Mouse (Mus musculus) MEL (cell line): ENCODE results near the gene Aars. TPM values are rescaled to one million over a fixed set of nuclear protein-coding genes. Genes with fewer than 3 reads are reported as not detected.
"Not testable (repeated sequence)": the region's sequence is repeated elsewhere in the genome, so short reads cannot be mapped to it uniquely, and the experiment has no call there.

Experiments
- DNase-seq: peaks from one replicate; pipeline ENCODE4 v3.0.0; 2011; ENCODE audit warnings: low read depth, low spot score
- H3K27ac ChIP-seq: 2 replicates; pipeline ENCODE4 v1.5.1; 2012; ENCODE audit warnings: low read depth, mild to moderate bottlenecking, control low read depth, low read length, moderate library complexity; ENCODE audit not compliant: control insufficient read depth
- H3K27me3 ChIP-seq, 2 experiments: fragments of 150-350 bp in 1 of 2; sonication (generic) in 1 of 2; 2 replicates each; pipeline ENCODE4 v1.6.1; 2012; ENCODE audit warnings: low read length in 2 of 2, mild to moderate bottlenecking in 2 of 2, improper control_type of control experiment in 1 of 2, moderate library complexity in 1 of 2; ENCODE audit not compliant: insufficient read depth in 2 of 2, control insufficient read depth in 1 of 2
- H3K36me3 ChIP-seq, 2 experiments: 2 replicates each; pipeline ENCODE4 v1.6.1; 2012 to 2014; ENCODE audit warnings: low read length in 2 of 2, improper control_type of control experiment in 1 of 2, inconsistent platforms in 1 of 2, mild to moderate bottlenecking in 1 of 2; ENCODE audit not compliant: insufficient read depth in 2 of 2, control insufficient read depth in 1 of 2
- H3K4me1 ChIP-seq, 2 experiments: fragments of 150-350 bp in 1 of 2; sonication (generic) in 1 of 2; 2 replicates each; pipeline ENCODE4 v1.6.1; 2012; ENCODE audit warnings: low read length in 2 of 2, improper control_type of control experiment in 1 of 2, mild to moderate bottlenecking in 1 of 2; ENCODE audit not compliant: insufficient read depth in 2 of 2, control insufficient read depth in 1 of 2
- H3K4me3 ChIP-seq, 2 experiments: fragments of 150-350 bp in 1 of 2; sonication (generic) in 1 of 2; 2 replicates each; pipeline ENCODE4 v1.5.1; 2012; ENCODE audit warnings: low read depth in 2 of 2, low read length in 2 of 2, mild to moderate bottlenecking in 2 of 2, moderate library complexity in 2 of 2, control low read depth in 1 of 2, improper control_type of control experiment in 1 of 2; ENCODE audit not compliant: control insufficient read depth in 1 of 2, insufficient read depth in 1 of 2
- H3K79me2 ChIP-seq: 2 replicates; pipeline ENCODE4 v1.6.1; 2012; ENCODE audit warnings: mild to moderate bottlenecking, low read length, moderate library complexity; ENCODE audit not compliant: control insufficient read depth, poor library complexity, insufficient read depth
- H3K9ac ChIP-seq: 2 replicates; pipeline ENCODE4 v1.6.1; 2012; ENCODE audit warnings: low read depth, mild to moderate bottlenecking, control low read depth, low read length, moderate library complexity; ENCODE audit not compliant: control insufficient read depth, poor library complexity, severe bottlenecking
- H3K9me3 ChIP-seq: fragments of 150-350 bp; sonication (generic); replicated peaks from 2 replicates; pipeline ENCODE4 v1.6.1; 2012; ENCODE audit warnings: mild to moderate bottlenecking, low read length, improper control_type of control experiment, moderate library complexity; ENCODE audit not compliant: insufficient read depth
- CTCF ChIP-seq, 3 experiments: IDR thresholded peaks in 2 of 3; conservative IDR thresholded peaks in 1 of 3; 2 replicates each; pipeline ENCODE4 v1.5.1; 2011 to 2012; ENCODE audit warnings: low read length in 3 of 3, low read depth in 2 of 3, mild to moderate bottlenecking in 2 of 3, improper control_type of control experiment in 1 of 3, inconsistent platforms in 1 of 3, mixed read lengths in 1 of 3, moderate library complexity in 1 of 3; ENCODE audit not compliant: control insufficient read depth in 1 of 3, insufficient read depth in 1 of 3, poor library complexity in 1 of 3, severe bottlenecking in 1 of 3
- EP300 ChIP-seq, 2 experiments: IDR thresholded peaks; 2 replicates each; pipeline ENCODE4 v1.6.1; 2011; ENCODE audit warnings: improper control_type of control experiment in 2 of 2, low read length in 2 of 2, low read depth in 1 of 2, mild to moderate bottlenecking in 1 of 2
- ETS1 ChIP-seq: IDR thresholded peaks from 2 replicates; pipeline ENCODE4 v1.6.1; 2012; ENCODE audit warnings: low read depth, mild to moderate bottlenecking, inconsistent platforms, low read length, improper control_type of control experiment, moderate library complexity
- GATA1 ChIP-seq: IDR thresholded peaks from 2 replicates; pipeline ENCODE4 v1.6.1; 2011; ENCODE audit warnings: low read depth, low read length, improper control_type of control experiment
- MAFK ChIP-seq: IDR thresholded peaks from 2 replicates; pipeline ENCODE4 v1.6.1; 2011; ENCODE audit warnings: low read depth, mild to moderate bottlenecking, low read length, improper control_type of control experiment, borderline replicate concordance
- MAX ChIP-seq: IDR thresholded peaks from 2 replicates; pipeline ENCODE4 v1.6.1; 2011; ENCODE audit warnings: low read length, improper control_type of control experiment
- MEF2A ChIP-seq: IDR thresholded peaks from 2 replicates; pipeline ENCODE4 v1.6.1; 2014; ENCODE audit warnings: low read depth, mild to moderate bottlenecking, inconsistent platforms, low read length, improper control_type of control experiment; ENCODE audit not compliant: poor library complexity, insufficient replicate concordance, severe bottlenecking; ENCODE audit errors: extremely low read depth
- MXI1 ChIP-seq: IDR thresholded peaks from 2 replicates; pipeline ENCODE4 v1.6.1; 2011; ENCODE audit warnings: mild to moderate bottlenecking, low read depth, low read length, improper control_type of control experiment
- MYB ChIP-seq: IDR thresholded peaks from 2 replicates; pipeline ENCODE4 v1.6.1; 2011; ENCODE audit warnings: mild to moderate bottlenecking, low read depth, low read length, improper control_type of control experiment
- MYC ChIP-seq: IDR thresholded peaks from 2 replicates; pipeline ENCODE4 v1.6.1; 2011; ENCODE audit warnings: low read depth, mild to moderate bottlenecking, low read length, improper control_type of control experiment, moderate library complexity
- NRF1 ChIP-seq: IDR thresholded peaks from 2 replicates; pipeline ENCODE4 v1.6.1; 2014; ENCODE audit warnings: low read depth, mild to moderate bottlenecking, inconsistent platforms, low read length, improper control_type of control experiment, moderate library complexity; ENCODE audit not compliant: poor library complexity, insufficient read depth, severe bottlenecking
- POLR2A ChIP-seq, 2 experiments: IDR thresholded peaks; 2 replicates each; pipeline ENCODE4 v1.6.1; 2011 to 2012; ENCODE audit warnings: low read length in 2 of 2, mild to moderate bottlenecking in 2 of 2, control low read depth in 1 of 2, improper control_type of control experiment in 1 of 2, low read depth in 1 of 2, moderate library complexity in 1 of 2; ENCODE audit not compliant: control insufficient read depth in 1 of 2, insufficient read depth in 1 of 2, poor library complexity in 1 of 2
- POLR2AphosphoS2 ChIP-seq: IDR thresholded peaks from 2 replicates; pipeline ENCODE4 v1.6.1; 2011; ENCODE audit warnings: low read length, improper control_type of control experiment
- POLR2AphosphoS5 ChIP-seq: IDR thresholded peaks from 2 replicates; pipeline ENCODE4 v1.6.1; 2012; ENCODE audit warnings: low read depth, borderline replicate concordance, mild to moderate bottlenecking, inconsistent platforms, low read length, moderate library complexity, mixed read lengths
- RAD21 ChIP-seq: IDR thresholded peaks from 2 replicates; pipeline ENCODE4 v1.6.1; 2011; ENCODE audit warnings: mild to moderate bottlenecking, low read depth, low read length, improper control_type of control experiment
- TBP ChIP-seq: IDR thresholded peaks from 2 replicates; pipeline ENCODE4 v1.8.0; 2011; ENCODE audit warnings: low read depth, low read length, improper control_type of control experiment
- TCF12 ChIP-seq: IDR thresholded peaks from 2 replicates; pipeline ENCODE4 v1.6.1; 2014; ENCODE audit warnings: low read depth, mild to moderate bottlenecking, inconsistent platforms, low read length, improper control_type of control experiment, moderate library complexity
- USF1 ChIP-seq: IDR thresholded peaks from 2 replicates; pipeline ENCODE4 v1.6.1; 2014; ENCODE audit warnings: low read depth, mild to moderate bottlenecking, inconsistent platforms, low read length, improper control_type of control experiment, moderate library complexity
- USF2 ChIP-seq, 2 experiments: IDR thresholded peaks; 2 replicates each; pipeline ENCODE4 v1.6.1; 2011 to 2012; ENCODE audit warnings: improper control_type of control experiment in 2 of 2, low read length in 2 of 2, borderline replicate concordance in 1 of 2, inconsistent platforms in 1 of 2, low read depth in 1 of 2, mild to moderate bottlenecking in 1 of 2; ENCODE audit not compliant: insufficient read depth in 1 of 2
- ZMIZ1 ChIP-seq: IDR thresholded peaks from 2 replicates; pipeline ENCODE4 v1.6.1; 2012; ENCODE audit warnings: low read depth, mild to moderate bottlenecking, inconsistent platforms, low read length, improper control_type of control experiment, moderate library complexity
- polyA plus RNA-seq, 2 experiments: library from polyadenylated mRNA; stranded (reverse) in 1 of 2; unstranded in 1 of 2; fragments of >175 nt in 1 of 2; fragments of >200 nt in 1 of 2; gene quantifications; 2 replicates each; pipeline versions ENCODE4 v1.2.1 to v1.2.4; 2012; ENCODE audit warnings: low replicate concordance in 2 of 2, low read depth in 1 of 2; ENCODE audit not compliant: insufficient read length in 2 of 2, insufficient read depth in 1 of 2, missing spikeins in 1 of 2
- total RNA-seq: library from RNA; depleted of rRNA; stranded (reverse); fragments of 300-350 nt; gene quantifications from 2 replicates; pipeline ENCODE4 v1.2.3, GENCODE M21; 2012

Aars gene
- total and polyA plus RNA-seq, 3 experiments = 25.1 to 162 (median 106) TPM

- H3K9me3 ChIP-seq = no peaks in the 10 kb centered on the region
- peak overlapping the region in 1 of 2 experiments; percentile 20; a peak in 1 of 4 replicates for H3K4me3 ChIP-seq
- no peak overlapping the region for H3K9ac ChIP-seq
- TF ChIP-seq MXI1 (no peak), ZMIZ1 (no peak), USF2 (IDR thresholded peaks at IDR 0.05; ENCODE audit: borderline replicate concordance in 1 of 2, insufficient read depth in 1 of 2, low read depth in 1 of 2, low read length in 2 of 2) (no peak), GATA1 (no peak), MAX (no peak), MYC (no peak), POLR2AphosphoS2 (no peak), MEF2A (no peak), TCF12 (no peak), ETS1 (no peak), MYB (no peak), POLR2A (IDR thresholded peaks at IDR 0.05; ENCODE audit: control insufficient read depth in 1 of 2, insufficient read depth in 1 of 2, low read depth in 1 of 2, low read length in 2 of 2, poor library complexity in 1 of 2) (no peak), RAD21 (no peak), CTCF (IDR thresholded peaks at IDR 0.05 in 2 of 3, conservative IDR thresholded peaks at IDR 0.05 in 1 of 3; ENCODE audit: control insufficient read depth in 1 of 3, insufficient read depth in 1 of 3, low read depth in 2 of 3, low read length in 3 of 3, poor library complexity in 1 of 3, severe bottlenecking in 1 of 3) (no peak), USF1 (no peak), POLR2AphosphoS5 (no peak), EP300 (IDR thresholded peaks at IDR 0.05; ENCODE audit: low read depth in 1 of 2, low read length in 2 of 2) (no peak)
- H3K27ac ChIP-seq = no peak overlapping the region
- no peaks in the 10 kb centered on the region for H3K27me3 ChIP-seq
- H3K36me3 ChIP-seq = peaks cover 0 to 9% of the 10 kb centered on the region in 2 experiments; a peak in 2 of 4 replicates
- H3K4me1 ChIP-seq = peaks cover 8 to 41% of the 10 kb centered on the region in 2 experiments
- DNase-seq = peak; percentile 52
- no peaks in the 10 kb centered on the region for H3K79me2 ChIP-seq
These were observed 34.5 kb downstream of the Aars start for GRCm38 (mm10) chr8:111067439-111067838.

- not testable (repeated sequence) for H3K9me3 ChIP-seq, H3K27me3 ChIP-seq, H3K36me3 ChIP-seq, H3K79me2 ChIP-seq
- DNase-seq = peak; percentile 79
- H3K4me1 ChIP-seq = peaks cover 8 to 35% of the 10 kb centered on the region in 2 experiments
- peak overlapping the region; percentile 41 for H3K9ac ChIP-seq
- peak overlapping the region; percentile 79 for H3K27ac ChIP-seq
- peak overlapping the region; percentile 51 to 53 for H3K4me3 ChIP-seq
- TF ChIP-seq NRF1 (peak; percentile 72), MAFK (0 out of 2 replicates have a peak, but pooled peaks have one; percentile 7), ETS1 (0 out of 2 replicates have a peak, but pooled peaks have one; percentile 13), GATA1 (peak; percentile 38; the same call in 1 of the 2 replicates), TBP (peak; percentile 95)
These were observed 35.7 kb downstream of the Aars start for GRCm38 (mm10) chr8:111068660-111069059.
